Mouse (Mus musculus) cortical plate, adult 2 months (tissue): ENCODE results near the gene Gm47995.
"Not testable (repeated sequence)": the region's sequence is repeated elsewhere in the genome, so short reads cannot be mapped to it uniquely, and the experiment has no call there.

Source experiments
- CTCF ChIP-seq: fragments of 200-500 bp; IDR thresholded peaks from 2 replicates; pipeline ENCODE4 v1.5.1; 2011; ENCODE audit warnings: mild to moderate bottlenecking, control low read depth, low read length; ENCODE audit not compliant: insufficient read depth; ENCODE audit errors: extremely low read depth
- POLR2A ChIP-seq: fragments of 200-500 bp; IDR thresholded peaks from 2 replicates; pipeline ENCODE4 v1.6.1; 2011; ENCODE audit warnings: mild to moderate bottlenecking, low read length, control low read depth; ENCODE audit not compliant: insufficient read depth; ENCODE audit errors: extremely low read depth

DNA sequence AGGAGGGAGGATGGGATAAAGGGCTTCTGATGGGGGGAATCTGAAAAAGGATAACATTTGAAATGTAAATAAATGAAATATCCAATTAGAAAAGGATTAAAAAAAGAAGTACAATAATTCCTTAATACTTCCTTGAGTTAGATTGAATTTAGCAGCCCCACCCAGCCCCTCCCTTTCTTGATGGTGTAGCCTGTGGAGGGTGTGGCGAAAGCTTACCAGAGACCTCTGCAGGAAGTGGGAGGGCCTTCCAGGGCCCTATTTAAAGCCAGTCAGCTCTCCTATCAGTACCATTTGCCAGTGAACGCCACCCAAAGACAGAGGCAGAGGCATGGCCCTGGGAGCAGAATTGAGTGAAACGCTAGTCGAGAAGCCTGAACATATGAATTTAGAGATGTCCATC is at the start of gene Gm47995:
- TF ChIP-seq CTCF, POLR2A: not testable (repeated sequence)
